ENCODE assay signal across 34 mouse cellular contexts in genomic region chr8:77526130-77526529, GRCm38 (mm10).
"Had no signal": no experiment of that assay in that cellular context is flagged by ENCODE, and none has a peak within 500 bp of the region (broad histone marks: within the 10 kb centered on the region; RNA-seq: fewer than 3 reads in every experiment).

No protein-coding gene starts in this region.

- H3K9ac ChIP-seq: heart, embryonic 12.5 days; heart, embryonic 13.5 days; heart, embryonic 15.5 days; hindbrain, embryonic 12.5 days; hindbrain, embryonic 13.5 days; hindbrain, embryonic 14.5 days; hindbrain, embryonic 15.5 days; intestine, embryonic 15.5 days; kidney, embryonic 15.5 days had no signal

- DNase-seq: heart, postnatal 10 days; heart, postnatal 14 days; heart, postnatal 36 days; heart, postnatal 4 days; kidney, adult 11 months; kidney, adult 18-20 months; kidney, adult 2 months; kidney, adult 8-10 months; kidney, adult 9 months; kidney, postnatal 10 days; kidney, postnatal 14 days; kidney, postnatal 36 days; kidney, postnatal 4 days; layer of hippocampus, adult 9-11 months; layer of hippocampus, postnatal 36 days had no signal

- H3K4me3 ChIP-seq: heart, embryonic 12.5 days; heart, embryonic 13.5 days; heart, embryonic 15.5 days; hindbrain, embryonic 10.5 days; hindbrain, embryonic 12.5 days; hindbrain, embryonic 13.5 days; hindbrain, embryonic 15.5 days; intestine, embryonic 15.5 days; kidney, embryonic 15.5 days; layer of hippocampus, adult 2 months; left cerebral cortex, adult 2 months had no signal

- H3K27me3 ChIP-seq: heart, embryonic 12.5 days; heart, embryonic 13.5 days; heart, embryonic 15.5 days; hindbrain, embryonic 12.5 days; hindbrain, embryonic 13.5 days; hindbrain, embryonic 15.5 days; intestine, embryonic 15.5 days; kidney, embryonic 15.5 days had no signal

- H3K27ac ChIP-seq: heart, embryonic 13.5 days; heart, embryonic 15.5 days; hindbrain, embryonic 10.5 days; hindbrain, embryonic 12.5 days; hindbrain, embryonic 13.5 days; hindbrain, embryonic 14.5 days; hindbrain, embryonic 15.5 days; hindbrain, postnatal 0 days; intestine, embryonic 15.5 days; kidney, embryonic 15.5 days; kidney, postnatal 0 days; layer of hippocampus, adult 2 months; left cerebral cortex, adult 2 months had no signal

- H3K4me2 ChIP-seq: heart, embryonic 11.5 days; heart, embryonic 12.5 days; heart, embryonic 13.5 days; heart, embryonic 15.5 days; hindbrain, embryonic 12.5 days; hindbrain, embryonic 13.5 days; hindbrain, embryonic 14.5 days; hindbrain, embryonic 15.5 days; intestine, embryonic 15.5 days; kidney, embryonic 15.5 days had no signal

- H3K9me3 ChIP-seq: heart, embryonic 12.5 days; heart, embryonic 13.5 days; heart, embryonic 15.5 days; hindbrain, embryonic 10.5 days; hindbrain, embryonic 12.5 days; hindbrain, embryonic 13.5 days; hindbrain, embryonic 15.5 days; intestine, embryonic 15.5 days; kidney, embryonic 15.5 days had no signal

- H3K36me3 ChIP-seq: heart, embryonic 12.5 days; heart, embryonic 13.5 days; heart, embryonic 15.5 days; hindbrain, embryonic 10.5 days; hindbrain, embryonic 12.5 days; hindbrain, embryonic 13.5 days; hindbrain, embryonic 15.5 days; intestine, embryonic 15.5 days; kidney, embryonic 15.5 days had no signal

- ATAC-seq: hindbrain, embryonic 16.5 days; hindbrain, postnatal 0 days; inflammation-experienced regulatory T-cells, adult 6 months; intestine, embryonic 15.5 days; intestine, embryonic 16.5 days; intestine, postnatal 0 days had no signal

- H3K4me1 ChIP-seq: hindbrain, embryonic 10.5 days; hindbrain, embryonic 12.5 days; hindbrain, embryonic 13.5 days; hindbrain, embryonic 15.5 days had no signal
